Mouse (Mus musculus): Measurements from ENCODE around the gene 1700001P01Rik. TPM values are rescaled to one million over a fixed set of nuclear protein-coding genes. Genes with fewer than 3 reads are reported as not detected.
A peak's percentile ranks its signal among the peaks of the same experiment; 100 is the strongest.

The 1700001P01Rik gene
- total and polyA plus RNA-seq, 2 experiments from 2014 or later = not detected

- Histone ChIP-seq H3K9me3 (ENCODE audit: low read length) (no peaks in the 10 kb centered on the region), H3K4me2 (ENCODE audit: low read depth, low read length) (no peak overlapping the region), H3K4me3 (ENCODE audit: low read length) (no peak overlapping the region), H3K36me3 (ENCODE audit: insufficient read depth, low read length) (peaks cover 29% of the 10 kb centered on the region), H3K9ac (replicated peaks; ENCODE audit: low read length) (no peak overlapping the region), H3K27ac (no peak overlapping the region), H3K27me3 (ENCODE audit: insufficient read depth, low read length) (no peaks in the 10 kb centered on the region), H3K4me1 (ENCODE audit: insufficient read depth, low read length) (peaks cover 7% of the 10 kb centered on the region; the same call in 1 of the 2 replicates)
- 60% methylated on average over 5 of the region's 5 CpGs for WGBS
- DNase-seq (ENCODE audit: low spot score) (no peak), ATAC-seq (peak; percentile 29; the same call in 1 of the 2 replicates)
- no peak for TF ChIP-seq CTCF (IDR thresholded peaks at IDR 0.05; ENCODE audit: low read depth)
Measured at GRCm38 (mm10) chr11:97776497-97777128, 895 bp upstream of the 1700001P01Rik start.

- H3K27me3 ChIP-seq (ENCODE audit: insufficient read depth, low read length) = no peaks in the 10 kb centered on the region
- H3K4me2 ChIP-seq (ENCODE audit: low read depth, low read length) = no peak overlapping the region
- ATAC-seq = no peak
- no peak overlapping the region for H3K4me3 ChIP-seq (ENCODE audit: low read length)
- H3K9ac ChIP-seq (replicated peaks; ENCODE audit: low read length) = no peak overlapping the region
- no peak for DNase-seq (ENCODE audit: low spot score)
- H3K9me3 ChIP-seq (ENCODE audit: low read length) = no peaks in the 10 kb centered on the region
- no peak for TF ChIP-seq CTCF (IDR thresholded peaks at IDR 0.05; ENCODE audit: low read depth)
- peaks cover 25% of the 10 kb centered on the region for H3K36me3 ChIP-seq (ENCODE audit: insufficient read depth, low read length)
- WGBS = 77% methylated on average over 13 of the region's 13 CpGs
- no peaks in the 10 kb centered on the region for H3K4me1 ChIP-seq (ENCODE audit: insufficient read depth, low read length)
- H3K27ac ChIP-seq = no peak overlapping the region
Measured at GRCm38 (mm10) chr11:97775186-97775585, 532 bp downstream of the 1700001P01Rik start.

GRCm38 (mm10) chr11:97771410-97771809 lies 4.3 kb downstream of the 1700001P01Rik start:
- ATAC-seq (no peak), DNase-seq (ENCODE audit: low spot score) (no peak)
- H3K9ac ChIP-seq (replicated peaks; ENCODE audit: low read length) = no peak overlapping the region
- H3K27me3 ChIP-seq (ENCODE audit: insufficient read depth, low read length) = no peaks in the 10 kb centered on the region
- no peak overlapping the region for H3K27ac ChIP-seq
- no peaks in the 10 kb centered on the region for H3K9me3 ChIP-seq (ENCODE audit: low read length)
- no peaks in the 10 kb centered on the region for H3K4me1 ChIP-seq (ENCODE audit: insufficient read depth, low read length)
- 0 out of 2 replicates have a peak, but pooled peaks cover under 1% of the 10 kb centered on the region for H3K36me3 ChIP-seq (ENCODE audit: insufficient read depth, low read length)
- WGBS = 84% methylated on average over 14 of the region's 14 CpGs
- H3K4me3 ChIP-seq (ENCODE audit: low read length) = no peak overlapping the region
- no peak overlapping the region for H3K4me2 ChIP-seq (ENCODE audit: low read depth, low read length)
- no peak for TF ChIP-seq CTCF (IDR thresholded peaks at IDR 0.05; ENCODE audit: low read depth)

- Histone ChIP-seq H3K27me3 (ENCODE audit: insufficient read depth, low read length) (no peaks in the 10 kb centered on the region), H3K4me3 (ENCODE audit: low read length) (no peak overlapping the region), H3K4me2 (ENCODE audit: low read depth, low read length) (no peak overlapping the region), H3K4me1 (ENCODE audit: insufficient read depth, low read length) (peaks cover 7% of the 10 kb centered on the region), H3K36me3 (ENCODE audit: insufficient read depth, low read length) (no peaks in the 10 kb centered on the region), H3K9ac (replicated peaks; ENCODE audit: low read length) (no peak overlapping the region), H3K9me3 (ENCODE audit: low read length) (no peaks in the 10 kb centered on the region), H3K27ac (no peak overlapping the region)
- DNase-seq (ENCODE audit: low spot score) (no peak), ATAC-seq (no peak)
- TF ChIP-seq CTCF (IDR thresholded peaks at IDR 0.05; ENCODE audit: low read depth) = no peak
- 48% methylated on average over 2 of the region's 2 CpGs for WGBS
Measured at GRCm38 (mm10) chr11:97769704-97770103, 6.0 kb downstream of the 1700001P01Rik start.

- Histone ChIP-seq H3K4me3 (ENCODE audit: low read length) (peak within 1 kb of the TSS; percentile 89), H3K36me3 (ENCODE audit: insufficient read depth, low read length) (peaks cover 15% of the 10 kb centered on the region), H3K4me1 (ENCODE audit: insufficient read depth, low read length) (peaks cover 7% of the 10 kb centered on the region), H3K9me3 (ENCODE audit: low read length) (no peaks in the 10 kb centered on the region), H3K4me2 (ENCODE audit: low read depth, low read length) (peak within 1 kb of the TSS; percentile 78), H3K27ac (peak within 1 kb of the TSS; percentile 92), H3K27me3 (ENCODE audit: insufficient read depth, low read length) (no peaks in the 10 kb centered on the region), H3K9ac (replicated peaks; ENCODE audit: low read length) (peak within 1 kb of the TSS; percentile 88)
- no peak for TF ChIP-seq CTCF (IDR thresholded peaks at IDR 0.05; ENCODE audit: low read depth)
- under 1% methylated on average over 38 of the region's 38 CpGs for WGBS
- DNase-seq (ENCODE audit: low spot score) (peak; percentile 98), ATAC-seq (peak; percentile 97)
Measured at GRCm38 (mm10) chr11:97766154-97766881, 9.4 kb downstream of the 1700001P01Rik start, which contains the start of gene Cwc25. Gene Cwc25, minus strand, starts transcription at chr11:97766556.

GRCm38 (mm10) chr11:97761638-97762037 lies 14.1 kb downstream of the 1700001P01Rik start:
- Histone ChIP-seq H3K9ac (replicated peaks; ENCODE audit: low read length) (no peak overlapping the region), H3K36me3 (ENCODE audit: insufficient read depth, low read length) (peaks cover 25% of the 10 kb centered on the region), H3K27ac (no peak overlapping the region), H3K4me2 (ENCODE audit: low read depth, low read length) (no peak overlapping the region), H3K9me3 (ENCODE audit: low read length) (no peaks in the 10 kb centered on the region), H3K27me3 (ENCODE audit: insufficient read depth, low read length) (no peaks in the 10 kb centered on the region), H3K4me1 (ENCODE audit: insufficient read depth, low read length) (peaks cover 7% of the 10 kb centered on the region), H3K4me3 (ENCODE audit: low read length) (no peak overlapping the region)
- TF ChIP-seq CTCF (IDR thresholded peaks at IDR 0.05; ENCODE audit: low read depth) = peak; percentile 51
- ATAC-seq = no peak
- peak; percentile 47 for DNase-seq (ENCODE audit: low spot score)

- no peak for DNase-seq (ENCODE audit: low spot score)
- no peaks in the 10 kb centered on the region for H3K9me3 ChIP-seq (ENCODE audit: low read length)
- H3K36me3 ChIP-seq (ENCODE audit: insufficient read depth, low read length) = peaks cover 42% of the 10 kb centered on the region
- H3K4me1 ChIP-seq (ENCODE audit: insufficient read depth, low read length) = no peaks in the 10 kb centered on the region
- no peak for ATAC-seq
- H3K4me2 ChIP-seq (ENCODE audit: low read depth, low read length) = no peak overlapping the region
- WGBS = 86% methylated on average over 6 of the region's 6 CpGs
- H3K9ac ChIP-seq (replicated peaks; ENCODE audit: low read length) = no peak overlapping the region
- H3K4me3 ChIP-seq (ENCODE audit: low read length) = no peak overlapping the region
- no peaks in the 10 kb centered on the region for H3K27me3 ChIP-seq (ENCODE audit: insufficient read depth, low read length)
- no peak for TF ChIP-seq CTCF (IDR thresholded peaks at IDR 0.05; ENCODE audit: low read depth)
- no peak overlapping the region for H3K27ac ChIP-seq
Measured at GRCm38 (mm10) chr11:97758942-97759341, 16.8 kb downstream of the 1700001P01Rik start.

Data from hindbrain, postnatal 0 days (tissue).